Mouse (Mus musculus): ENCODE measurements around the gene Zeb2. TPM values are rescaled to one million over a fixed set of nuclear protein-coding genes. Genes with fewer than 3 reads are reported as not detected.

The Zeb2 gene
- polyA plus RNA-seq, 2 experiments = 5.7 to 9.9 TPM

DNA sequence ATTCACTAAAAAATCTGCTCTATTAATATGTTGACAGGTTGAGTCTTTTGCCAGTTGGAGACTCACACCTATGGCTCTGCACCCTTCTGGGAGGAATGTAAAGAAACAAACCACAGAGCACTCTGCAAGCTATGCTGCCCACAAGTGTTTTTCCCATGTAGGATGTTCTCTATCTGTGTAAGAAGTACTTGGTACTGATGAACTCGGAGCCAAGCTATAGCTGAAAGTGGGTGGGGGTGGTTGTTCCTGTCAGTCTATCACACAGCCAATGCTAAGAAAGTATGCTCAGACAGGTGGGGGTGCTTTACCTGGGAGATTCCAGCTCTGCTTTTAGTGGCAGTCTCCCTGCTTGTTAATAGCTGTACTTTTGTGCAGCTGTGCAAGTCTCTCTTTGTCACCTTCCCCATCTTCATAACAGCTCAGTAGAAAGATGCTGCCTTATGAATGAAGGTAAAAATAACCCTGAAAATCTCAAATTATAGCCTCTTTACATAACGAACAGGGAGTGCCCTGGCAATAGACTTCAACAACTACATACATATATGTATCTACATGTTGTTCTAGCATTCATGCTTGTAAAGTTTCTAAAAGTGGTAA is 22.7 kb downstream of the Zeb2 start:
- TF ChIP-seq EP300 (IDR thresholded peaks at IDR 0.05; ENCODE audit: low read depth) (no peak), CTCF (IDR thresholded peaks at IDR 0.05; ENCODE audit: low read depth) (no peak)
- ATAC-seq (ENCODE audit: insufficient read depth) (no peak), DNase-seq (ENCODE audit: low read depth in 3 of 3, low spot score in 3 of 3) (no peak)
- WGBS (ENCODE audit: insufficient replicate concordance) = 66% methylated on average over 2 of the region's 2 CpGs
- H3K36me3 ChIP-seq (replicated peaks; ENCODE audit: control insufficient read depth, insufficient read depth, low read depth) = peaks cover 6% of the 10 kb centered on the region
- no peak overlapping the region for H3K4me3 ChIP-seq (ENCODE audit: insufficient read depth in 1 of 2, low read depth in 2 of 2, low read length in 2 of 2)
- no peaks in the 10 kb centered on the region for H3K27me3 ChIP-seq (ENCODE audit: control insufficient read depth, insufficient read depth, low read length)
- H3K27ac ChIP-seq = no peak overlapping the region
- H3K9ac ChIP-seq (replicated peaks) = no peak overlapping the region
- peaks cover 3 to 10% of the 10 kb centered on the region in 2 experiments; a peak in 3 of 4 replicates for H3K4me1 ChIP-seq (replicated peaks; ENCODE audit: control insufficient read depth in 2 of 2, insufficient read depth in 2 of 2, low read length in 1 of 2)
- no peak overlapping the region for H3K4me2 ChIP-seq (ENCODE audit: low read depth)
- H3K9me3 ChIP-seq (ENCODE audit: control insufficient read depth, low read length) = no peaks in the 10 kb centered on the region

DNA sequence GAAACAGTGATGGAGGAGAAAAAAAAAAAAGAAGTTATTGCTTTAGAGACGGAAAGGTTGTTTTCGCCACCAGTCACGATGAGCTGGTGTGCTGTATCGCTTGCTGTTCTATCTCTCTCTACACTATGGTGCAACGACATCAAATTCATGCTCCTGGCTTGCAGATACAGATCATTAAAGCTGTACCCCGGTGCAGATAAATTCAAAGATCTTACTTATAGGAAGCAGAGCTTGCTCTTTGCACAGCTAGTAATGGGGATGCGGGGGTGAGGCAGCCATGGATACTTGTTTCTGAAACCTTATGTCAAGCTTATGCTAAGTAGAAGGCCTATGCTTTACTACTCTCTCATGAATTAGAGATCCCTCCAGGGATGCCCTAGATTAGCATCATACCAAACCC is 23.7 kb downstream of the Zeb2 start:
- Histone ChIP-seq H3K36me3 (replicated peaks; ENCODE audit: control insufficient read depth, insufficient read depth, low read depth) (peaks cover 6% of the 10 kb centered on the region), H3K4me3 (ENCODE audit: insufficient read depth in 1 of 2, low read depth in 2 of 2, low read length in 2 of 2) (no peak overlapping the region), H3K4me1 (replicated peaks; ENCODE audit: control insufficient read depth in 2 of 2, insufficient read depth in 2 of 2, low read length in 1 of 2) (peaks cover 3 to 15% of the 10 kb centered on the region in 2 experiments; a peak in 3 of 4 replicates), H3K9ac (replicated peaks) (no peak overlapping the region), H3K27me3 (ENCODE audit: control insufficient read depth, insufficient read depth, low read length) (no peaks in the 10 kb centered on the region), H3K27ac (no peak overlapping the region), H3K4me2 (ENCODE audit: low read depth) (no peak overlapping the region), H3K9me3 (ENCODE audit: control insufficient read depth, low read length) (no peaks in the 10 kb centered on the region)
- WGBS (ENCODE audit: insufficient replicate concordance) = 82% methylated on average over 7 of the region's 7 CpGs
- no peak for TF ChIP-seq EP300 (IDR thresholded peaks at IDR 0.05; ENCODE audit: low read depth)
- no peak for TF ChIP-seq CTCF (IDR thresholded peaks at IDR 0.05; ENCODE audit: low read depth)
- DNase-seq (ENCODE audit: low read depth in 3 of 3, low spot score in 3 of 3) (no peak), ATAC-seq (ENCODE audit: insufficient read depth) (no peak)

DNA sequence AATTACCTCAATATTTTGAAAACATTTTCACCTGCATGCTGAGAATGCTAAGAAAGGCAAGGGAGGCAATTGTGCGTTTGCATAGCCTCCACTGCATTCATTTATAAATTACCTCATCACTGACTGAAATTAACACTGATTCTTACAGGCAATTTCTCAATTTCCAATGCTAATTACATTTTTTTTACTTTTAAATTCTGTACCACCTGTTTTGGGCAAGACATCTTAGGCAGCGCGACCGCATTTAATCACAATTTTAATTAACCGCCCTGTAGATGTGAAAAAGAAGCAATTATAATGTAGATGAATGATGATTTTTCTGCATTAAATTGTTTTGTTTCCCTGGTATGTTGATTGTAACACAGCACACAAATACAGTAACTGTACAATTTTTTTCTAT is 24.5 kb downstream of the Zeb2 start:
- Histone ChIP-seq H3K4me1 (replicated peaks; ENCODE audit: control insufficient read depth in 2 of 2, insufficient read depth in 2 of 2, low read length in 1 of 2) (peaks cover 0 to 12% of the 10 kb centered on the region in 2 experiments; a peak in 3 of 4 replicates), H3K36me3 (replicated peaks; ENCODE audit: control insufficient read depth, insufficient read depth, low read depth) (peaks cover 6% of the 10 kb centered on the region), H3K27ac (no peak overlapping the region), H3K9me3 (ENCODE audit: control insufficient read depth, low read length) (no peaks in the 10 kb centered on the region), H3K4me2 (ENCODE audit: low read depth) (no peak overlapping the region), H3K9ac (replicated peaks) (no peak overlapping the region), H3K4me3 (ENCODE audit: insufficient read depth in 1 of 2, low read depth in 2 of 2, low read length in 2 of 2) (no peak overlapping the region), H3K27me3 (ENCODE audit: control insufficient read depth, insufficient read depth, low read length) (no peaks in the 10 kb centered on the region)
- no peak for DNase-seq (ENCODE audit: low read depth in 3 of 3, low spot score in 3 of 3)
- 92% methylated on average over 5 of the region's 5 CpGs for WGBS (ENCODE audit: insufficient replicate concordance)
- TF ChIP-seq CTCF (IDR thresholded peaks at IDR 0.05; ENCODE audit: low read depth) (no peak), EP300 (IDR thresholded peaks at IDR 0.05; ENCODE audit: low read depth) (no peak)
- no peak for ATAC-seq (ENCODE audit: insufficient read depth)

DNA sequence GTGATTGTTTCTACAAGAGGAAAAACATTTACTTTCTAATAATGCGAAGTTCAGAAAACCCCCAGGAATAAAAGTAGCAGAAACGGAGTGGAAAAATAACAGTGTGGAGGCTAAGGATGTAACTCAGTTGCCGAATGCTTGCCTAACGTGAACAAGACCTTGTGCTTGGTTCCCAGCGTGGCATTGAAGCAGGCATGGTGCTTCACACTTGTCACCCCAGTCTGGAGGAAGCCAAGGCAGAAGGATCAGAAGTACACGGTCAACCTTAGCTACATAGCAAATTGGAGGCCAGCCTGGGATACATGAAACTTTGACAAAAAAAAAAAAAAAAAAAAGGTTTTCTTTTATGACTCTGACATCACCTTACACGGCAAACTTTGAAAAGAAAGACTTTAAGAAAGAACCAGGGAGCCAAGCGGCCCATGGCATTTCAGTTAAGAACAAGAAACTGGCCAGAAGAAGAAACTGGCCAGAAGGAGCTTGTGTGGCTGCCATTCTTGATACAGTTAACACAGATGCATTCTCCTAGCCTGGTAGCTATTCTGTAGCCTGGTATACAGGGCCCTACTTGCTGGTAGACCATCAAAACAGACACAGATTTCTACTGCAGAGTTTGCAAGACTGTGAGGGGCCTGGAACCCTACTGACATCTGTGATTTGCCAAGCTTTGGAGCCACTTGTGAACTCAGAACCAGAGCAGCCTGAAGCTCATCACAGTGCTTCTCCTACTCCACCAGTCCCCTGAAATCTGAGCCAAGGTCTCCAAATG is 26.5 kb downstream of the Zeb2 start:
- no peak overlapping the region for H3K4me3 ChIP-seq (ENCODE audit: insufficient read depth in 1 of 2, low read depth in 2 of 2, low read length in 2 of 2)
- 80% methylated on average over 8 of the region's 8 CpGs for WGBS (ENCODE audit: insufficient replicate concordance)
- no peaks in the 10 kb centered on the region for H3K9me3 ChIP-seq (ENCODE audit: control insufficient read depth, low read length)
- TF ChIP-seq EP300 (IDR thresholded peaks at IDR 0.05; ENCODE audit: low read depth) (no peak), CTCF (IDR thresholded peaks at IDR 0.05; ENCODE audit: low read depth) (no peak)
- no peak overlapping the region for H3K4me2 ChIP-seq (ENCODE audit: low read depth)
- ATAC-seq (ENCODE audit: insufficient read depth) (no peak), DNase-seq (ENCODE audit: low read depth in 3 of 3, low spot score in 3 of 3) (no peak)
- no peak overlapping the region for H3K9ac ChIP-seq (replicated peaks)
- no peaks in the 10 kb centered on the region for H3K27me3 ChIP-seq (ENCODE audit: control insufficient read depth, insufficient read depth, low read length)
- H3K36me3 ChIP-seq (replicated peaks; ENCODE audit: control insufficient read depth, insufficient read depth, low read depth) = no peaks in the 10 kb centered on the region; the same call in none of the 2 replicates
- H3K27ac ChIP-seq = no peak overlapping the region
- peaks cover 0 to 12% of the 10 kb centered on the region in 2 experiments; a peak in 2 of 4 replicates for H3K4me1 ChIP-seq (replicated peaks; ENCODE audit: control insufficient read depth in 2 of 2, insufficient read depth in 2 of 2, low read length in 1 of 2)

DNA sequence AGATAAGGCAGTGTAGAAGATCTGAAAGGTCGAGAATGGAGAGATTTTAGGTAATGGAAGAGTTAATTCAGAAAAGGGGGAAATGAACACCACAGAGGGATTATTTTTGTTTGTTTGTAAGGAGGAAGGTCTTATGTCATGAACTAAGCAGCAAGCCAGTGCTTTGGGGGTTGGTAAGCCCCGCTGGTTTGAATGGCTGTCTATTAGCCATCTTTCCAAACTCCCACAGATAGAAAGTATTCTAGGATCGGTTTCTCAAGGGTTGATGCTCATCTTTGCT is 28.0 kb downstream of the Zeb2 start:
- Histone ChIP-seq H3K27ac (no peak overlapping the region), H3K9me3 (ENCODE audit: control insufficient read depth, low read length) (no peaks in the 10 kb centered on the region), H3K4me1 (replicated peaks; ENCODE audit: control insufficient read depth in 2 of 2, insufficient read depth in 2 of 2, low read length in 1 of 2) (peaks cover 0 to 12% of the 10 kb centered on the region in 2 experiments; a peak in 2 of 4 replicates), H3K4me3 (ENCODE audit: insufficient read depth in 1 of 2, low read depth in 2 of 2, low read length in 2 of 2) (no peak overlapping the region), H3K36me3 (replicated peaks; ENCODE audit: control insufficient read depth, insufficient read depth, low read depth) (no peaks in the 10 kb centered on the region; the same call in none of the 2 replicates), H3K9ac (replicated peaks) (no peak overlapping the region), H3K27me3 (ENCODE audit: control insufficient read depth, insufficient read depth, low read length) (no peaks in the 10 kb centered on the region), H3K4me2 (ENCODE audit: low read depth) (no peak overlapping the region)
- TF ChIP-seq CTCF (IDR thresholded peaks at IDR 0.05; ENCODE audit: low read depth) (no peak), EP300 (IDR thresholded peaks at IDR 0.05; ENCODE audit: low read depth) (no peak)
- ATAC-seq (ENCODE audit: insufficient read depth) (no peak), DNase-seq (ENCODE audit: low read depth in 3 of 3, low spot score in 3 of 3) (no peak)
- WGBS (ENCODE audit: insufficient replicate concordance) = 56% methylated on average over 3 of the region's 3 CpGs
